Mouse (Mus musculus) midbrain, embryonic 16.5 days (tissue): ENCODE measurements at regions not wholly inside any gene's neighbourhood (a gene's known extent, or its start where the extent isn't known, plus 50 kb on each side); places are given as distances from the start of the nearest gene placed in this dataset.

Experiments
- ATAC-seq: fragments of 200-750 bp; cut with Nextera tagmentation; 2 replicates; pipeline ENCODE4 v1.8.0; 2017; ENCODE audit warnings: moderate TSS enrichment
- H3K27ac ChIP-seq: fragments of 300-500 bp; sonication (generic); 2 replicates; pipeline ENCODE4 v1.5.1; 2014; ENCODE audit warnings: mild to moderate bottlenecking, low read length, mixed read lengths
- H3K27me3 ChIP-seq: fragments of 300-500 bp; sonication (generic); 2 replicates; pipeline ENCODE4 v1.6.1; 2014; ENCODE audit warnings: low read depth, low read length, mixed read lengths; ENCODE audit not compliant: control insufficient read depth, insufficient read depth
- H3K36me3 ChIP-seq: fragments of 300-500 bp; sonication (generic); 2 replicates; pipeline ENCODE4 v1.6.1; 2014; ENCODE audit warnings: mild to moderate bottlenecking, low read length, moderate library complexity, mixed read lengths; ENCODE audit not compliant: control insufficient read depth, insufficient read depth
- H3K4me1 ChIP-seq: fragments of 300-500 bp; sonication (generic); 2 replicates; pipeline ENCODE4 v1.6.1; 2014; ENCODE audit warnings: mild to moderate bottlenecking, low read length, mixed read lengths; ENCODE audit not compliant: control insufficient read depth, insufficient read depth
- H3K4me2 ChIP-seq: fragments of 300-500 bp; sonication (generic); 2 replicates; pipeline ENCODE4 v1.6.1; 2014; ENCODE audit warnings: mild to moderate bottlenecking, low read length, mixed read lengths
- H3K4me3 ChIP-seq: fragments of 300-500 bp; sonication (generic); 2 replicates; pipeline ENCODE4 v1.5.1; 2014; ENCODE audit warnings: low read depth, mild to moderate bottlenecking, low read length, moderate library complexity, mixed read lengths
- H3K9ac ChIP-seq: fragments of 300-500 bp; sonication (generic); 2 replicates; pipeline ENCODE4 v1.6.1; 2014; ENCODE audit warnings: low read depth, low read length, mixed read lengths
- H3K9me3 ChIP-seq: fragments of 300-500 bp; sonication (generic); replicated peaks from 2 replicates; pipeline ENCODE4 v1.6.1; 2014; ENCODE audit warnings: mild to moderate bottlenecking, low read length, mixed read lengths; ENCODE audit not compliant: control insufficient read depth, poor library complexity, severe bottlenecking
- WGBS: fragments of 180-500 bp; shearing (Covaris S2); extraction: QIAGEN DNeasy Blood & Tissue Kit; methylation state at CpG from one replicate; pipeline ENCODE4 v1.1.7; 2014; 5-methylcytosine and 5-hydroxymethylcytosine counted together

DNA sequence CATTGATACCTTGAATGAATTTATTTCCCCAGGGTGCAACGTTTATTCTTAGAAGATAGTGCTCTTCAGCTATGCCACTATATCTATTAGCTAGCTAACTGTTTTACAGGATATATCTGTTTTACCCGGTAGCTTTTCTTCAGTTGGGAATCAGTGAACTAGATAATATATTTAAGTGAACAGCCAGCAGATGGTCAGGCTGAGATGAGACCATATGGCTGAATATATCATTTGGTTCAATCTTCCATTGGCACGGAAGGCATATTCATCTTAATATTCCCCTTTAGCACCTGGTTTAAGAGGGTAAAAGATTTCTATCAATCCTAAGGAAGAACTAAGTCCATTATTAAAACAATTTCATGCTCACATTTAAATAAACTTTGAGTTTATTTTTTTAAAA, 62.6 kb upstream of the Aldoart1 start:
- no peak overlapping the region for H3K4me3 ChIP-seq
- 81% methylated on average over 3 of the region's 3 CpGs for WGBS
- no peaks in the 10 kb centered on the region for H3K4me1 ChIP-seq

More for the DNA sequence above, 62.6 kb upstream of the Aldoart1 start:
- Histone ChIP-seq H3K36me3 (no peaks in the 10 kb centered on the region), H3K4me2 (no peak overlapping the region), H3K27me3 (no peaks in the 10 kb centered on the region), H3K27ac (no peak overlapping the region), H3K9me3 (no peaks in the 10 kb centered on the region), H3K9ac (no peak overlapping the region)
- ATAC-seq, result no peak
